Mouse (Mus musculus): ENCODE measurements around the gene Slc27a4.

The Slc27a4 gene

GRCm38 (mm10) chr2:29856451-29857260 lies 54.2 kb downstream of the Slc27a4 start:
- DNase-seq (ENCODE audit: low read depth, low spot score), result peak; percentile 92

GRCm38 (mm10) chr2:29857341-29857740 lies 54.9 kb downstream of the Slc27a4 start:
- DNase-seq (ENCODE audit: low read depth, low spot score), result no peak

- DNase-seq (ENCODE audit: low read depth, low spot score), result no peak
These were observed 55.5 kb downstream of the Slc27a4 start for GRCm38 (mm10) chr2:29857967-29858366.

- peak; percentile 67 for DNase-seq (ENCODE audit: low read depth, low spot score)
These were observed 56.5 kb downstream of the Slc27a4 start for GRCm38 (mm10) chr2:29858748-29859473.

- no peak for DNase-seq (ENCODE audit: low read depth, low spot score)
These were observed 62.7 kb downstream of the Slc27a4 start for GRCm38 (mm10) chr2:29865125-29865524.

Measured in brain, adult 2 months (tissue).